Mouse (Mus musculus) embryonic facial prominence, embryonic 13.5 days (tissue): Measurements from ENCODE around the gene Gm14632. TPM values are rescaled to one million over a fixed set of nuclear protein-coding genes. Genes with fewer than 3 reads are reported as not detected.
"Not testable (repeated sequence)": the region's sequence is repeated elsewhere in the genome, so short reads cannot be mapped to it uniquely, and the experiment has no call there.

Experiments used
- ATAC-seq: fragments of 200-750 bp; cut with Nextera tagmentation; 2 replicates; pipeline ENCODE4 v1.8.0; 2017; ENCODE audit warnings: low read depth; ENCODE audit not compliant: insufficient number of reproducible peaks, insufficient read depth, low FRiP score, low TSS enrichment
- H3K27ac ChIP-seq: fragments of 300-500 bp; sonication (generic); 2 replicates; pipeline ENCODE4 v1.5.1; 2015; ENCODE audit warnings: moderate library complexity, mild to moderate bottlenecking, inconsistent platforms
- H3K27me3 ChIP-seq: fragments of 300-500 bp; sonication (generic); 2 replicates; pipeline ENCODE4 v1.6.1; 2015; ENCODE audit warnings: mild to moderate bottlenecking, inconsistent platforms
- H3K36me3 ChIP-seq: fragments of 300-500 bp; sonication (generic); 2 replicates; pipeline ENCODE4 v1.6.1; 2015; ENCODE audit warnings: mild to moderate bottlenecking, inconsistent platforms
- H3K4me1 ChIP-seq: fragments of 300-500 bp; sonication (generic); 2 replicates; pipeline ENCODE4 v1.6.1; 2015; ENCODE audit warnings: inconsistent platforms
- H3K4me2 ChIP-seq: fragments of 300-500 bp; sonication (generic); 2 replicates; pipeline ENCODE4 v1.6.1; 2015; ENCODE audit warnings: moderate library complexity, mild to moderate bottlenecking, inconsistent platforms
- H3K4me3 ChIP-seq: fragments of 300-500 bp; sonication (generic); 2 replicates; pipeline ENCODE4 v1.5.1; 2015; ENCODE audit warnings: mild to moderate bottlenecking, inconsistent platforms
- H3K9ac ChIP-seq: fragments of 300-500 bp; sonication (generic); 2 replicates; pipeline ENCODE4 v1.6.1; 2015; ENCODE audit warnings: mild to moderate bottlenecking, inconsistent platforms
- H3K9me3 ChIP-seq: fragments of 300-500 bp; sonication (generic); 2 replicates; pipeline ENCODE4 v1.6.1; 2016; ENCODE audit warnings: inconsistent platforms
- WGBS: fragments of 180-500 bp; shearing (Covaris S2); methylation state at CpG from one replicate; pipeline ENCODE4 v1.1.7; 2015; ENCODE audit warnings: mixed read lengths; 5-methylcytosine and 5-hydroxymethylcytosine counted together
- polyA plus RNA-seq: library from polyadenylated mRNA; unstranded; fragments of >200 nt; fragmentation: Nextera tagmentation; extraction: Ambion mirVana; gene quantifications from 2 replicates; pipeline ENCODE4 v1.2.1, GENCODE M21; 2015

The Gm14632 gene
- not detected in 2 replicates for polyA plus RNA-seq

DNA sequence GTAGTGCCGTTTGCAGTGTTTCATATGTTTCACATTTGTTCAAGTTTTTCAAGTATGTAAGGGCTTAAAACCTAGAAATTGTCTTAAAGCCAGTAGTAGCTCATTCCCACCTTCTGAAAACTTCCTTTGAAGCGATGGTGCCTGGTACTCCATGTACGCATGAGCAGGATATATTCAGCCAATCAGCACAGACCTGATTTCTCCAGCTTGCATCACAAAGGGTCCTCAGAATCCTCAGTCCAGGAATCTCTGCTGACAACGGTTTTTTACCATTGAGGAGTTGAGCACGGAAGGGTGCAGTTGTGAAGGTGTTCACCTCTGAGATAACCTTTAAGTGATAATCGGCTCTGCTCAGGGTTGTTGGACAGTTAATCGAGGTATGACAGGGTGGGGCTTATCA is at the start of gene Gm14632:
Gm14632 (plus strand) TSS at position 301 of the 400 bp plus-strand sequence.
- H3K9ac ChIP-seq, H3K36me3 ChIP-seq, H3K4me2 ChIP-seq, H3K4me3 ChIP-seq, H3K4me1 ChIP-seq, ATAC-seq, H3K27me3 ChIP-seq, H3K9me3 ChIP-seq, H3K27ac ChIP-seq: not testable (repeated sequence)
- 84% methylated on average over 5 of the region's 7 CpGs for WGBS
